In the genomic region with DNA sequence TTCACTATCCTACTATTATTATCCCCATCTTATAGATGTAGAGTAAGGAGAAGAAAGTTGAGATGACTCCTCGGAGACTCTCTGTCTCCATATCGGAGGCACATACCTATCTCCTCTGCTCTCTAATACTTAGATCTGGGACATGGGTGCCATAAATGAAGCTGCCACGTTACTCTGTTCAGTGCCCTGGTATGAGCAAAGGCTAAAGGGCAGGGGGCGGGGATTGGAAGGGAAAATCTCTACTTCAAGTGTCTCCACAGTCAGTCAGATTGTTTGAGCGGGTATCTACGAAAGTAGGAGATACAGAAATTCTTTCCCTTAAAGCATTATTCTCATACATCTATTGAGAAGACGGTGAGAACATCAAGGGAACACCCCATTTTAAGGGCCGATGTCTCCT, we compare ENCODE assay signal across 21 mouse cellular contexts. TPM values are rescaled to one million over a fixed set of nuclear protein-coding genes. Genes with fewer than 3 reads are reported as not detected.
DNase-seq lines count a peak whose midpoint lies in the region; ATAC-seq lines count a peak whose summit lies in the region.
"Had no signal": no experiment of that assay in that cellular context is flagged by ENCODE, and none has a peak within 500 bp of the region (broad histone marks: within the 10 kb centered on the region; RNA-seq: fewer than 3 reads in every experiment).

No protein-coding gene starts in this region.

- no peak overlapping the region for H3K27ac ChIP-seq in kidney, embryonic 15.5 days
- H3K27ac ChIP-seq: forebrain, embryonic 10.5 days; forebrain, embryonic 13.5 days; gastrocnemius, adult 2 months; hindbrain, embryonic 12.5 days had no signal

- WGBS in kidney, embryonic 15.5 days: 78% methylated on average over 8 of the region's 8 CpGs

- ATAC-seq in kidney, embryonic 15.5 days (replicated peaks; ENCODE audit: low FRiP score): no peak
- ATAC-seq in megakaryocyte-erythroid progenitor cell, adult 5-6 weeks (replicated peaks; ENCODE audit: low FRiP score, low TSS enrichment, poor library complexity, severe bottlenecking): no peak
- ATAC-seq: CD4-positive, CD25-positive, alpha-beta regulatory T cell, adult 4 months; forebrain, embryonic 13.5 days; forebrain, embryonic 16.5 days had no signal

- no peaks in the 10 kb centered on the region for H3K36me3 ChIP-seq in kidney, embryonic 15.5 days
- H3K36me3 ChIP-seq: forebrain, embryonic 10.5 days; hindbrain, embryonic 12.5 days had no signal

- H3K4me2 ChIP-seq in kidney, embryonic 15.5 days: no peak overlapping the region
- H3K4me2 ChIP-seq: forebrain, embryonic 13.5 days; heart, embryonic 11.5 days; hindbrain, embryonic 12.5 days had no signal

- peak; percentile 60 for DNase-seq in kidney, adult 11 months
- DNase-seq in kidney, postnatal 4 days: no peak
- DNase-seq in kidney, adult 8-10 months: peak; percentile 73 to 78
- peak; percentile 21 for DNase-seq in kidney, postnatal 10 days
- DNase-seq in kidney, postnatal 25 days: peak; percentile 73 to 79
- DNase-seq in right cerebral cortex, postnatal 10 days (ENCODE audit: low spot score in 2 of 2): no peak
- DNase-seq: adrenal gland, adult 8-10 months; cerebellum, adult 18-20 months; cerebellum, adult 9-10 months; cerebellum, postnatal 14 days; gastrocnemius, adult 2 months; gastrocnemius, postnatal 14 days; heart, adult 11 months had no signal

- H3K4me1 ChIP-seq in kidney, embryonic 15.5 days: no peaks in the 10 kb centered on the region
- H3K4me1 ChIP-seq: hindbrain, embryonic 12.5 days had no signal

- H3K9me3 ChIP-seq in kidney, embryonic 15.5 days (replicated peaks): no peaks in the 10 kb centered on the region
- H3K9me3 ChIP-seq: forebrain, embryonic 10.5 days; forebrain, embryonic 13.5 days; hindbrain, embryonic 12.5 days had no signal

- no peak overlapping the region for H3K4me3 ChIP-seq in kidney, embryonic 15.5 days (replicated peaks)
- H3K4me3 ChIP-seq: forebrain, embryonic 10.5 days; forebrain, embryonic 13.5 days; gastrocnemius, adult 2 months; hindbrain, embryonic 12.5 days had no signal

- no peak overlapping the region for H3K9ac ChIP-seq in kidney, embryonic 15.5 days
- H3K9ac ChIP-seq: forebrain, embryonic 13.5 days; hindbrain, embryonic 12.5 days had no signal

- H3K27me3 ChIP-seq in kidney, embryonic 15.5 days: no peaks in the 10 kb centered on the region
- H3K27me3 ChIP-seq: forebrain, embryonic 13.5 days; hindbrain, embryonic 12.5 days had no signal

RNA-seq across cellular contexts. Expression of a gene that starts 43.2 kb away (rescaled TPM):
- 221 and 262 TPM in 2 replicates for polyA plus RNA-seq in kidney, embryonic 15.5 days (2015; fragmentation: Nextera tagmentation; extraction: Ambion mirVana)
- total RNA-seq in megakaryocyte-erythroid progenitor cell, adult 5-6 weeks (2014; fragmentation: Nextera tagmentation): 3,965 and 4,066 TPM in 2 replicates
- 2,270 and 3,048 TPM in 2 replicates for total RNA-seq in megakaryocyte-erythroid progenitor cell, adult 5-6 weeks (2017)

Comparison
In these comparisons a context has a peak if more than half of its experiments do, and no peak if none do; other contexts are left out.
1. DNase-seq: peak in kidney, adult 11 months (single experiment), kidney, adult 8-10 months (2 of 2), kidney, postnatal 10 days (single experiment) and kidney, postnatal 25 days (2 of 2); none in kidney, postnatal 4 days (0 of 2) and right cerebral cortex, postnatal 10 days (0 of 2).